Mouse (Mus musculus): ENCODE measurements at regions not wholly inside any gene's neighbourhood (a gene's known extent, or its start where the extent isn't known, plus 50 kb on each side); places are given as distances from the start of the nearest gene placed in this dataset.

DNA sequence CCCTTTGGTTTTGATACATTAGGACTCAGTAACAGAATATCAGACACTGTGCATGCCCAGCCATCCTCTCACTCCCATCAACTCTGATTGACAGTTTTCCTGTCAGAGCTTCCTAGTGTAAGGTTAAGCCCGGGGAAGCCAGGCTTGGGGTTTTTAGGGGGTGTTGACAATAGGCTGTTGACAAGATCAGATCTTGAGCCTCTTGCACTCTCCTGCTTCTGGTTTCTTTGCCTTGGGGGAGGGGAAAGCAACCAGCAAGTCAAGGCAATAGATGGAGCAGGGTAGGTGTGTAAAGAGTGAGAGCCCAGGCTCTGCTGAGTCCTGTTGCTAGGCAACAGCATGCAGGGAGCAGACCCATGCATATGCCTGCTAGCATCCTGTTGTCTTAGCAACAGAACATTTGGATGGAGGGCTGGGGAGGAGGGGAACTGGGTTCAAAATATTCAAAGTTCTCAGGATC, 410.5 kb downstream of the Igsf11 start:
- Histone ChIP-seq H3K4me1 (replicated peaks; ENCODE audit: control insufficient read depth, insufficient read depth, low read length) (no peaks in the 10 kb centered on the region), H3K27me3 (replicated peaks; ENCODE audit: control insufficient read depth, insufficient read depth, low read length) (no peaks in the 10 kb centered on the region), H3K36me3 (ENCODE audit: control insufficient read depth, insufficient read depth, low read length) (no peaks in the 10 kb centered on the region), H3K9ac (ENCODE audit: low read length) (no peak overlapping the region), H3K9me3 (ENCODE audit: control insufficient read depth, low read length) (no peaks in the 10 kb centered on the region), H3K4me3 (ENCODE audit: low read depth, low read length) (no peak overlapping the region), H3K27ac (ENCODE audit: low read depth) (no peak overlapping the region), H3K4me2 (ENCODE audit: low read length) (no peak overlapping the region)
- no peak for DNase-seq (ENCODE audit: low spot score)
- WGBS: 42% methylated on average over 1 of the region's 1 CpGs
- ATAC-seq (replicated peaks; ENCODE audit: low FRiP score, low TSS enrichment, low read depth): peak; percentile 47; the same call in 1 of the 2 replicates

DNA sequence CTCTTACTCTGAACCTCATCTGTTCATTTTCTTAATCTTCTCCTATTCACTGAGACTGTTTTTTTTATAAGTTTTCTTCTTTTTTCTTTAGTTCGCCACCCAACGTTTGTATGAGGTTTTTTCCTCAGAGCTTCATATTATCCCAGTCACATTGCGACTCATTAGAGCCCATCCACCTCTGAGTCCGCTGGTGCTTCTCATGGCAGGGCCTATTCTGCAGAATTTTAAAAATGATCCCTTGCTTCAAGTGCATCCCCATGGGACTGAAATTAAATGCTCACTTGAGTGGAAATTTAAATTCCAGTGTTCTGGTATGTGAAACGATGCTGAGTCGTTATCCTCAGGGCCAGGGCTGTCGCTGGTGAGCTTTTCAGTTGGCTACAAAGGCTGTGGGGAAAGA, 410.9 kb downstream of the Igsf11 start:
- Histone ChIP-seq H3K27me3 (replicated peaks; ENCODE audit: control insufficient read depth, insufficient read depth, low read length) (no peaks in the 10 kb centered on the region), H3K4me1 (replicated peaks; ENCODE audit: control insufficient read depth, insufficient read depth, low read length) (no peaks in the 10 kb centered on the region), H3K9ac (ENCODE audit: low read length) (no peak overlapping the region), H3K36me3 (ENCODE audit: control insufficient read depth, insufficient read depth, low read length) (no peaks in the 10 kb centered on the region), H3K9me3 (ENCODE audit: control insufficient read depth, low read length) (no peaks in the 10 kb centered on the region), H3K27ac (ENCODE audit: low read depth) (no peak overlapping the region), H3K4me2 (ENCODE audit: low read length) (no peak overlapping the region), H3K4me3 (ENCODE audit: low read depth, low read length) (no peak overlapping the region)
- 63% methylated on average over 7 of the region's 7 CpGs for WGBS
- no peak for ATAC-seq (replicated peaks; ENCODE audit: low FRiP score, low TSS enrichment, low read depth)
- no peak for DNase-seq (ENCODE audit: low spot score)

DNA sequence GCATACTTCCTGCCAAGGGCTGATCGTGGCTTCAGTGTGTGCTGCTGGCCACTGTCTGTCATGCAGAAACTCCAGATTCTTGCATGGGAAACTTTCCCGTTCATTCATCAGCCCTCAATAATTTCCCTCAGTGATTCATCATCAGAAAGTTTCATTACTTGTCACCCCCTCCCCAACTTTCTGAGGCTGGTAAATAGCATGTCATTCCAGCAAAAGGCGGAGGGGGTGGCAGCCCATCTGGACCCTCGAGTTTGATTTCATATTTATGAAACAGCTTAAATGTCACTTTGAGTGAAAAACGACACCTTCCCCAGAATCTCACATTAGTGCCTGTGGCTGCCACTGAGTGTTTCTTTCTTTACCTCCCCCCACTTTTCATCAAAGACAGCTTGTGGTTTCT, 415.5 kb downstream of the Igsf11 start:
- Histone ChIP-seq H3K4me2 (ENCODE audit: low read length) (no peak overlapping the region), H3K4me1 (replicated peaks; ENCODE audit: control insufficient read depth, insufficient read depth, low read length) (no peaks in the 10 kb centered on the region), H3K36me3 (ENCODE audit: control insufficient read depth, insufficient read depth, low read length) (no peaks in the 10 kb centered on the region), H3K27me3 (replicated peaks; ENCODE audit: control insufficient read depth, insufficient read depth, low read length) (no peaks in the 10 kb centered on the region), H3K9me3 (ENCODE audit: control insufficient read depth, low read length) (no peaks in the 10 kb centered on the region), H3K9ac (ENCODE audit: low read length) (no peak overlapping the region), H3K4me3 (ENCODE audit: low read depth, low read length) (no peak overlapping the region), H3K27ac (ENCODE audit: low read depth) (no peak overlapping the region)
- WGBS: 66% methylated on average over 5 of the region's 5 CpGs
- DNase-seq (ENCODE audit: low spot score): no peak
- no peak for ATAC-seq (replicated peaks; ENCODE audit: low FRiP score, low TSS enrichment, low read depth)

DNA sequence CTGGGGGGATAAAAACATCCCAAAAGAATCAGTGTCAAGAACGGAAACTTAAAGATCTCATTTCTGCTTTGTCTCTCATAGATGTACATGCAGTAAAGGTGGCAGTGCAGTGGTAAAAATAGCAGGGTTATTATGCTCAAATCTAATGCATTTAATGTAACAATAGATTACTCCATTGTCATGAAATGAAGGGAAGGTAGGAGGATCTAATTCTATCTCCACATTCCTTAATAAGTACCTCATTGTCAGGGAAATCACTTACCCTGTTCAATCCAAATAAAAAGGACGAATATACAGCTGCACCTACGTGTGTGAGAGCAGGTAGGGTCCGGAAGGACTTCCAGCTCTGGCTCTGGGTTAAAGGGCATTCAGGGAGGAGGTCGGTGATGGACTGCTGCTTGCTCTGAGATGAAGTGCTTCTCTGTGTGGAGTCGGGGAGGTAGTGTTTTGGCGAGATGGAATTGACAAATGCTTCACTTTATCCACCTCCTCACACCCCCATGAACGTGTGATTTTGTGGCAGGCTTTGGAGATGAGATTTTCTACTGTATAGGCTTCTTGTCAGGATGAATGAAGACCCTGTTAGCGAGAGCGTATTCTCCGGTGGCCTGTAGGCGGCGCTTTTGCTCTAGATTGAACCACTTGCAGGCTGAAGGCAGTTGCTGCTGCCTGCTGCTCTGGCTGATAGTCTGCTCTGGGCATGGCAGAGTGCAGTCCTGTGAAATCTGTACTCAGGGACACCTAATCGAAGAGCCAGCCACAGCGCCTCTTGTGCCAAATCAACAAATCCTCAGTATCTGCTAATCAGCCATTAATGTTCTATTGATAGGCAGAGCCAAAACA, 424.5 kb downstream of the Igsf11 start:
- no peaks in the 10 kb centered on the region for H3K27me3 ChIP-seq (replicated peaks; ENCODE audit: control insufficient read depth, insufficient read depth, low read length)
- no peak for ATAC-seq (replicated peaks; ENCODE audit: low FRiP score, low TSS enrichment, low read depth)
- peak; percentile 73 for DNase-seq (ENCODE audit: low spot score)
- no peaks in the 10 kb centered on the region for H3K9me3 ChIP-seq (ENCODE audit: control insufficient read depth, low read length)
- no peak overlapping the region for H3K4me3 ChIP-seq (ENCODE audit: low read depth, low read length)
- no peak overlapping the region for H3K27ac ChIP-seq (ENCODE audit: low read depth)
- H3K4me1 ChIP-seq (replicated peaks; ENCODE audit: control insufficient read depth, insufficient read depth, low read length): no peaks in the 10 kb centered on the region
- H3K9ac ChIP-seq (ENCODE audit: low read length): no peak overlapping the region
- H3K36me3 ChIP-seq (ENCODE audit: control insufficient read depth, insufficient read depth, low read length): no peaks in the 10 kb centered on the region
- 20% methylated on average over 15 of the region's 15 CpGs for WGBS
- no peak overlapping the region for H3K4me2 ChIP-seq (ENCODE audit: low read length)

DNA sequence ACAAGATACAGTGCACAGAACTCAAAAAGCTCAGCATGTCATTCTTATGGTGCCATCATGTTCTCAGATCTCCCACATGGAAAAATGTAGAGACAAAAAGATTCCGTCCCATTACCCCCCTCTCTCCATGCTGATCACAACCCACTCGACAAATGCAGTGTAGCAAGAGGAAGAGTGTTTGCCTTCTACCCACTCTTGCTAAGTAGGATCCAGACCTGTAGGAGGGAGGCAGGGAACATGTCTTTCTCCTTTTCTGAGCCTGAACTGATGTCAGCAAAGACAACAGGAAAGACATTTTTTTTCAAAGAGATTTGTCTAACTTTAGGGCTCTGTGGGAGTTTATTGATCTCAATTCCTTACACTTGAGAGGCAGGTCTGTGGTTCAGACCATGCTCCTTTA, 433.2 kb downstream of the Igsf11 start:
- Histone ChIP-seq H3K27ac (ENCODE audit: low read depth) (no peak overlapping the region), H3K4me3 (ENCODE audit: low read depth, low read length) (no peak overlapping the region), H3K4me1 (replicated peaks; ENCODE audit: control insufficient read depth, insufficient read depth, low read length) (no peaks in the 10 kb centered on the region), H3K9ac (ENCODE audit: low read length) (no peak overlapping the region), H3K4me2 (ENCODE audit: low read length) (no peak overlapping the region), H3K36me3 (ENCODE audit: control insufficient read depth, insufficient read depth, low read length) (no peaks in the 10 kb centered on the region), H3K27me3 (replicated peaks; ENCODE audit: control insufficient read depth, insufficient read depth, low read length) (no peaks in the 10 kb centered on the region), H3K9me3 (ENCODE audit: control insufficient read depth, low read length) (no peaks in the 10 kb centered on the region)
- DNase-seq (ENCODE audit: low spot score): no peak
- 87% methylated on average over 2 of the region's 2 CpGs for WGBS
- no peak for ATAC-seq (replicated peaks; ENCODE audit: low FRiP score, low TSS enrichment, low read depth)

DNA sequence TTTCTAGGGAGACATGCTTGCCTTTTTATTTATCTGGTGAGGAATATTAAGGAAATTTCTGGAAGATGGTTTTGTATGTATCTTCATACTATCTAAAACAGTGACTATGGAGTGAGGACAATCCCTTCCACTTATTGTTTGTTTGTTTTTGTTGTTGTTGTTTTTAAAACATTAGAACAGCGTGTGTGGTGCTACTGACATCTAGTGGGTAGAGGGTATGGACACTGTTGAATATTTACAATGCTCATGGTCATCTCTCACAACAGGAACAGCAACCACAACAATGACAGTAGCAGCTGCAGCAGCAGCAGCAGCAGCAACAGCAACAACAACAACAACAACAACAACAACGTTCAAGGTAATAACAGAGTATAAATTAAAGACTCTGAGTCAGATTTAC, 471.2 kb downstream of the Igsf11 start:
- Histone ChIP-seq H3K4me2 (ENCODE audit: low read length) (no peak overlapping the region), H3K27me3 (replicated peaks; ENCODE audit: control insufficient read depth, insufficient read depth, low read length) (no peaks in the 10 kb centered on the region), H3K4me1 (replicated peaks; ENCODE audit: control insufficient read depth, insufficient read depth, low read length) (no peaks in the 10 kb centered on the region), H3K27ac (ENCODE audit: low read depth) (no peak overlapping the region), H3K9me3 (ENCODE audit: control insufficient read depth, low read length) (no peaks in the 10 kb centered on the region), H3K36me3 (ENCODE audit: control insufficient read depth, insufficient read depth, low read length) (no peaks in the 10 kb centered on the region), H3K9ac (ENCODE audit: low read length) (no peak overlapping the region), H3K4me3 (ENCODE audit: low read depth, low read length) (no peak overlapping the region)
- ATAC-seq (replicated peaks; ENCODE audit: low FRiP score, low TSS enrichment, low read depth) (no peak), DNase-seq (ENCODE audit: low spot score) (no peak)
- 70% methylated on average over 2 of the region's 2 CpGs for WGBS

DNA sequence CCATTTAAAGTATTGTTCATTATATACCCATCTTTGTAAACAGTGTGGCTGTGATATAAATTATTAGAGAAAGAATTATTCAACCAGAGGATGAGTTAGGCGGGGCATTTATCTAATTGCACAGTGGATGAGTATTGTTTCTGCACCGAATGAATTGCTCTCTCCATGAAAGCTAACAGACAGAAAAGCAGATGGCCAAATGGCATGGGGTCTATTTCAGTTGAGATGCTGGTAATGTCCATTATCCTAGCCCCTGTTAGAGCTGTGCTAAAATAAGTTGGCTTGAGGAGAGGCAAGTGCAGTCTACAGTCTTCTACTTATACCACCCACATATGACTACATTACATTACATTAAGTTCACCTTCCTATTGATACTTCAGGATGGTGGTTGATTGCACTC, 475.8 kb downstream of the Igsf11 start:
- no peak overlapping the region for H3K4me2 ChIP-seq (ENCODE audit: low read length)
- 85% methylated on average over 2 of the region's 2 CpGs for WGBS
- H3K27ac ChIP-seq (ENCODE audit: low read depth): no peak overlapping the region
- no peak for DNase-seq (ENCODE audit: low spot score)
- H3K36me3 ChIP-seq (ENCODE audit: control insufficient read depth, insufficient read depth, low read length): no peaks in the 10 kb centered on the region
- no peak overlapping the region for H3K9ac ChIP-seq (ENCODE audit: low read length)
- H3K4me1 ChIP-seq (replicated peaks; ENCODE audit: control insufficient read depth, insufficient read depth, low read length): no peaks in the 10 kb centered on the region
- H3K9me3 ChIP-seq (ENCODE audit: control insufficient read depth, low read length): no peaks in the 10 kb centered on the region
- no peak for ATAC-seq (replicated peaks; ENCODE audit: low FRiP score, low TSS enrichment, low read depth)
- H3K27me3 ChIP-seq (replicated peaks; ENCODE audit: control insufficient read depth, insufficient read depth, low read length): no peaks in the 10 kb centered on the region
- H3K4me3 ChIP-seq (ENCODE audit: low read depth, low read length): no peak overlapping the region

DNA sequence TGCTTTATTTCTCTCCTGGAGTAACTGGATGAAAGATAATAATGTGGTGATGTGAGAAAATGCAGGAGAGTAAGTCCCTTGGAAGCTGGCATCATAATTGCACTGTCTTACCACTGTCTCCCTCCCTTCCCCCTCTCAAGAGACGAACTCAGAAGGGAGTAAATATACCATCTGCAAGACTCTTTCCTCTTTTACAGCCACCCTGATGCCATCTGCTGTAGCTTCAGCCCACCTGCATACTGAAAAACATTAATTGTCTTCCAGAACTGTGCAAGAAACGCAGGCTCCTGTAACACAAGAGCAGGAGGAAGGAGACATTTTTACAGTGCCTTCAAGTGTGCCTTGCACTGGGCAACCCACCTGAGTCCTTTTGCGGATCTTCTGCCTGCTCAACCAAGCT, 482.1 kb downstream of the Igsf11 start:
- Histone ChIP-seq H3K4me2 (ENCODE audit: low read length) (no peak overlapping the region), H3K4me1 (replicated peaks; ENCODE audit: control insufficient read depth, insufficient read depth, low read length) (no peaks in the 10 kb centered on the region), H3K36me3 (ENCODE audit: control insufficient read depth, insufficient read depth, low read length) (no peaks in the 10 kb centered on the region), H3K27ac (ENCODE audit: low read depth) (no peak overlapping the region), H3K4me3 (ENCODE audit: low read depth, low read length) (no peak overlapping the region), H3K9ac (ENCODE audit: low read length) (no peak overlapping the region), H3K9me3 (ENCODE audit: control insufficient read depth, low read length) (no peaks in the 10 kb centered on the region), H3K27me3 (replicated peaks; ENCODE audit: control insufficient read depth, insufficient read depth, low read length) (no peaks in the 10 kb centered on the region)
- no peak for DNase-seq (ENCODE audit: low spot score)
- no peak for ATAC-seq (replicated peaks; ENCODE audit: low FRiP score, low TSS enrichment, low read depth)
- 66% methylated on average over 3 of the region's 3 CpGs for WGBS

DNA sequence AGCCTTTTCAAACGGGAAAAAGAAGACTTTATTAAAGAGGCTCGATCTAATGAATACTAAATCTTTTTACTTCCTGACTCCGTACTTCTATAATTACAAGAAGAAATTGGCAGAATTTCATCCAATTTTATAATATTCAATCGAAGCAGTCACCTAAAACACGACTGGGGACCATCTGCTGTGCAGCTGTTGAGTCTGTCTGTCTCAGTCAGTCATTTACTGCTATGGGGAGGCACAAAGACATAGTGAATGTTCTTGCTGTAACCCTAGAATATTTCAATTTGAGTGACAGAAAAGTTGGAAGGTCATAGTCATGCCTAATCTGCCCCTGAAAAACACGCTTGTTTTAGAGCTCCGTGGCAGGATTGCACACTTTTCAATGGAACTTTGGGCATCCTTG, 487.5 kb downstream of the Igsf11 start:
- no peaks in the 10 kb centered on the region for H3K36me3 ChIP-seq (ENCODE audit: control insufficient read depth, insufficient read depth, low read length)
- H3K27me3 ChIP-seq (replicated peaks; ENCODE audit: control insufficient read depth, insufficient read depth, low read length): no peaks in the 10 kb centered on the region
- no peaks in the 10 kb centered on the region for H3K4me1 ChIP-seq (replicated peaks; ENCODE audit: control insufficient read depth, insufficient read depth, low read length)
- no peak overlapping the region for H3K27ac ChIP-seq (ENCODE audit: low read depth)
- no peak overlapping the region for H3K4me2 ChIP-seq (ENCODE audit: low read length)
- H3K9ac ChIP-seq (ENCODE audit: low read length): no peak overlapping the region
- WGBS: 74% methylated on average over 7 of the region's 7 CpGs
- ATAC-seq (replicated peaks; ENCODE audit: low FRiP score, low TSS enrichment, low read depth) (no peak), DNase-seq (ENCODE audit: low spot score) (no peak)
- H3K4me3 ChIP-seq (ENCODE audit: low read depth, low read length): no peak overlapping the region
- no peaks in the 10 kb centered on the region for H3K9me3 ChIP-seq (ENCODE audit: control insufficient read depth, low read length)

Measured in intestine, embryonic 14.5 days (tissue).